Mouse (Mus musculus) c-Kit-positive CD71-positive TER-119-positive erythroid progenitor cells, embryonic 14.5 days (primary cell): ENCODE measurements around the gene Dock8.

Source experiments
- DNase-seq: peaks from one replicate; pipeline ENCODE4 v3.0.0-alpha.2; 2013; ENCODE audit warnings: low spot score

Gene Dock8

DNA sequence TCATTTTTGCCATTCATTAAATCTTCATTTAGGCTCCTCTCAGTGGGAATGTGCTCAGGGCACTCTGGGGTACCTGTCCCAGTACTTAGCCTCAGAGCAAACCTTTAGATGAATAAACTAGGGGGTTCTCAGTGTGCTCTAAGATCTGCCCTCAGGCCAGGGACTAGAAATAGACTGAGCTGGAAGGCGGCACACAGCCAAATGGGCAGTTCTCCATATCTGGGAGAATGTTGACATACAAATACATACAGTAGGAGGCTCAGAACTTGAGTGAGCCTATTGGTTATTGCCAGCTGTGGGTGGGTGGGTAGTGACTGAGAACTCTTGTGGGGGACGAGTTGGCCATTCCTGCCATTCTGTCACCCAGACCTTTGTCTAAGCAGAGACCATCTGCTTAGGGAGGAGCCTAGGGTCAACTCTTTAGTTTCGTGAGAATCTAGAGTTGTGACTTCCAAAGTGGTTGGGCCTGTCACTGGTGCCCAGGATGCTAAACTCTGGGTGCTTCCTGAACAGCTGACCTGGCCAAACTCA is 252.3 kb downstream of the Dock8 start:
- DNase-seq: no peak
